Mouse (Mus musculus): ENCODE results near the gene Scaf4. TPM values are rescaled to one million over a fixed set of nuclear protein-coding genes. Genes with fewer than 3 reads are reported as not detected.
"Not testable (repeated sequence)": the region's sequence is repeated elsewhere in the genome, so short reads cannot be mapped to it uniquely, and the experiment has no call there.

Gene Scaf4
- polyA plus RNA-seq, 1 experiment from 2014 or later = 7.9 TPM

GRCm38 (mm10) chr16:90259623-90260022 is 24.7 kb downstream of the Scaf4 start:
- ATAC-seq (ENCODE audit: low read depth) = no peak
- H3K27ac ChIP-seq (ENCODE audit: low read length) = no peak overlapping the region
- H3K9ac ChIP-seq (ENCODE audit: low read depth, low read length) = no peak overlapping the region
- peaks cover 35% of the 10 kb centered on the region for H3K36me3 ChIP-seq (ENCODE audit: control insufficient read depth, insufficient read depth)
- WGBS (ENCODE audit: insufficient replicate concordance) = 79% methylated on average over 5 of the region's 5 CpGs
- no peak overlapping the region for H3K4me2 ChIP-seq (ENCODE audit: low read depth, low read length)
- H3K27me3 ChIP-seq (ENCODE audit: control insufficient read depth, insufficient read depth, low read depth, low read length) = no peaks in the 10 kb centered on the region
- H3K9me3 ChIP-seq (replicated peaks; ENCODE audit: control insufficient read depth, low read length) = no peaks in the 10 kb centered on the region
- no peak overlapping the region for H3K4me3 ChIP-seq (ENCODE audit: low read depth, low read length)
- peaks cover 11% of the 10 kb centered on the region for H3K4me1 ChIP-seq (ENCODE audit: control insufficient read depth, low read depth, low read length)

DNA sequence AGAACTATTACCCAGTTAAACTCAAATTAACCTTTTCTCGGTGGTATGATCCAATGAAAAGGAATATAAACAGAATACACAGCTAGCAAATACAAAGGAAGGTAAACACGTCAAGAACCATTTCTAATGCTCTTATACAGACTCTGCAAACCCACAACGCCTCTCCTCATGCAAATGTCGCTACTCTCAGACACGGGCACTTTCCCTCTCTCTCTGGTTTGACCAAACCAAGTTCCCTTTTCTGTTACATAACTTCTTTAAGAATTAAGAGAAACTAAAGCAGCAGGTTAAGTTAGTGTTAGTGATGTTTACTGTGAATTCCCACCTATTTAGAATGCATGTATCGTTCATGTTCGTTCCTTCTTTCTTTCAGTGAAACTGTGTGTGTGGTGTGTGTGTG is 25.4 kb downstream of the Scaf4 start:
- Histone ChIP-seq H3K4me1 (ENCODE audit: control insufficient read depth, low read depth, low read length) (peaks cover 6% of the 10 kb centered on the region), H3K9ac (ENCODE audit: low read depth, low read length) (no peak overlapping the region), H3K4me2 (ENCODE audit: low read depth, low read length) (no peak overlapping the region), H3K36me3 (ENCODE audit: control insufficient read depth, insufficient read depth) (peaks cover 38% of the 10 kb centered on the region), H3K27ac (ENCODE audit: low read length) (no peak overlapping the region), H3K9me3 (replicated peaks; ENCODE audit: control insufficient read depth, low read length) (no peaks in the 10 kb centered on the region), H3K4me3 (ENCODE audit: low read depth, low read length) (no peak overlapping the region), H3K27me3 (ENCODE audit: control insufficient read depth, insufficient read depth, low read depth, low read length) (no peaks in the 10 kb centered on the region)
- ATAC-seq (ENCODE audit: low read depth) = no peak
- WGBS (ENCODE audit: insufficient replicate concordance) = 72% methylated on average over 7 of the region's 7 CpGs

DNA sequence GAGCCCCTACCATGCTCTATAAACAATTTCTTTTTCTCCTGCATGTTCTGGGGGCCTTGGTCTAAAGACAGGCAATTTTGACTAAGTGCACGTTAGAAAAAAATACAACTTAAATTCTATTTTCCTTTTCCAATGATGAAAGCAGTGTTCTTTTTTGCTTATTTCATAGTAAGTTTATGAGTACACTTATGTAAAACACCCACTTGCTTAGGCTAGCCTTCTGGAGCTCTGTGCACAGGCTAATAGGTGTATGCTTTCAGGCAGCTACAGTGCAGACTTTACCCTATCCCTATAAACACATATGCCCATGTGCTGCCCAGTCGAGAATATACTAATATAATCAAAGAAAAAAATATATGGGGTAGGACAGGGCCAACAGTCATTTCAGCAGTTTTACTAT is 31.8 kb downstream of the Scaf4 start:
- ATAC-seq (ENCODE audit: low read depth) = no peak
- Histone ChIP-seq H3K9ac (ENCODE audit: low read depth, low read length) (no peak overlapping the region), H3K4me3 (ENCODE audit: low read depth, low read length) (no peak overlapping the region), H3K4me1 (ENCODE audit: control insufficient read depth, low read depth, low read length) (no peaks in the 10 kb centered on the region), H3K36me3 (ENCODE audit: control insufficient read depth, insufficient read depth) (peaks cover 55% of the 10 kb centered on the region), H3K4me2 (ENCODE audit: low read depth, low read length) (no peak overlapping the region), H3K27me3 (ENCODE audit: control insufficient read depth, insufficient read depth, low read depth, low read length) (no peaks in the 10 kb centered on the region), H3K27ac (ENCODE audit: low read length) (no peak overlapping the region), H3K9me3 (replicated peaks; ENCODE audit: control insufficient read depth, low read length) (no peaks in the 10 kb centered on the region)
- WGBS (ENCODE audit: insufficient replicate concordance) = 86% methylated on average over 2 of the region's 2 CpGs

DNA sequence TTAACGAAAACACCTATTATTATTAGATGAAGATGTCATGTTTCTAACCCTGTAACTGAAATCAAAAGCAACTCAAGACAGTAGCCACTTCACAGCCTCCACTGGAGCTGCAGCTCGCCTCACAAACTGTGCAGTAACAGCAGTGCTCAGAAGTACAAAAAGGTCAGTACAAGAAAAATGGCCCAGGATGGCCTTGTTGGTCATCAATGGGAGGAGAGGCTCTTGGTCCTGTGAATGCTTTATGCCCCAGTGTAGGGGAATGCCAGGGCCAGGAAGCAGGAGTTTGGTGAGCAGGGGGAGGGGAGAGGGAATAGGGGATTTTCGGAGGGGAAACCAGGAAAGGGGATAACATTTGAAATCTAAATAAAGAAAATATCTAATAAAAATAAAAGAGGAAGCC is 33.0 kb downstream of the Scaf4 start:
- not testable (repeated sequence) for H3K9ac ChIP-seq (ENCODE audit: low read depth, low read length); H3K27me3 ChIP-seq (ENCODE audit: control insufficient read depth, insufficient read depth, low read depth, low read length); H3K4me3 ChIP-seq (ENCODE audit: low read depth, low read length); H3K9me3 ChIP-seq (replicated peaks; ENCODE audit: control insufficient read depth, low read length); H3K4me1 ChIP-seq (ENCODE audit: control insufficient read depth, low read depth, low read length); ATAC-seq (ENCODE audit: low read depth); H3K4me2 ChIP-seq (ENCODE audit: low read depth, low read length); H3K27ac ChIP-seq (ENCODE audit: low read length)
- H3K36me3 ChIP-seq (ENCODE audit: control insufficient read depth, insufficient read depth) = peaks cover 53% of the 10 kb centered on the region
- WGBS (ENCODE audit: insufficient replicate concordance) = 75% methylated on average over 3 of the region's 3 CpGs

DNA sequence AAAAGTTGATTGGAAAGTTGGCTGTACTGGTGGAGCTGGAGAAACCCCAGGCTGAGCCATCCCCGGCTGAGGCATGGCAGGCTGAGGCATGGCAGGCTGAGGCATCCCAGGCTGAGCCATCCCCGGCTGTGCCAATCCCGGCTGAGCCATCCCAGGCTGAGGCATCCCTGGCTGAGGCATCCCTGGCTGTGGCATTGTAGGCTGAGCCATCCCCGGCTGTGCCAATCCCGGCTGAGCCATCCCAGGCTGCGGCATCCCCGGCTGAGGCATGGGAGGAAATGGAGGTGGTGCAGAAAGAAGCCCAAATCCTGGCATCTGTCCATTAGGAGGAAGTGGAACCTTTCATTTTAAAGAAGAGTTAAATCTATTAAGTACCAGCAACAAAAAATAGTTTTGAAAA is 34.2 kb downstream of the Scaf4 start:
- no peak for ATAC-seq (ENCODE audit: low read depth)
- no peaks in the 10 kb centered on the region for H3K9me3 ChIP-seq (replicated peaks; ENCODE audit: control insufficient read depth, low read length)
- no peaks in the 10 kb centered on the region for H3K27me3 ChIP-seq (ENCODE audit: control insufficient read depth, insufficient read depth, low read depth, low read length)
- no peaks in the 10 kb centered on the region for H3K4me1 ChIP-seq (ENCODE audit: control insufficient read depth, low read depth, low read length)
- no peak overlapping the region for H3K27ac ChIP-seq (ENCODE audit: low read length)
- no peak overlapping the region for H3K9ac ChIP-seq (ENCODE audit: low read depth, low read length)
- peaks cover 57% of the 10 kb centered on the region for H3K36me3 ChIP-seq (ENCODE audit: control insufficient read depth, insufficient read depth)
- H3K4me2 ChIP-seq (ENCODE audit: low read depth, low read length) = no peak overlapping the region
- no peak overlapping the region for H3K4me3 ChIP-seq (ENCODE audit: low read depth, low read length)
- 82% methylated on average over 7 of the region's 7 CpGs for WGBS (ENCODE audit: insufficient replicate concordance)

GRCm38 (mm10) chr16:90242426-90243304 is 41.6 kb downstream of the Scaf4 start:
- Histone ChIP-seq H3K36me3 (ENCODE audit: control insufficient read depth, insufficient read depth) (peaks cover 70% of the 10 kb centered on the region), H3K9me3 (replicated peaks; ENCODE audit: control insufficient read depth, low read length) (no peaks in the 10 kb centered on the region), H3K4me1 (ENCODE audit: control insufficient read depth, low read depth, low read length) (no peaks in the 10 kb centered on the region), H3K27ac (ENCODE audit: low read length) (no peak overlapping the region), H3K9ac (ENCODE audit: low read depth, low read length) (no peak overlapping the region), H3K4me3 (ENCODE audit: low read depth, low read length) (no peak overlapping the region), H3K4me2 (ENCODE audit: low read depth, low read length) (no peak overlapping the region), H3K27me3 (ENCODE audit: control insufficient read depth, insufficient read depth, low read depth, low read length) (no peaks in the 10 kb centered on the region)
- ATAC-seq (ENCODE audit: low read depth) = no peak; the same call in 1 of the 2 replicates
- WGBS (ENCODE audit: insufficient replicate concordance) = 81% methylated on average over 17 of the region's 17 CpGs

DNA sequence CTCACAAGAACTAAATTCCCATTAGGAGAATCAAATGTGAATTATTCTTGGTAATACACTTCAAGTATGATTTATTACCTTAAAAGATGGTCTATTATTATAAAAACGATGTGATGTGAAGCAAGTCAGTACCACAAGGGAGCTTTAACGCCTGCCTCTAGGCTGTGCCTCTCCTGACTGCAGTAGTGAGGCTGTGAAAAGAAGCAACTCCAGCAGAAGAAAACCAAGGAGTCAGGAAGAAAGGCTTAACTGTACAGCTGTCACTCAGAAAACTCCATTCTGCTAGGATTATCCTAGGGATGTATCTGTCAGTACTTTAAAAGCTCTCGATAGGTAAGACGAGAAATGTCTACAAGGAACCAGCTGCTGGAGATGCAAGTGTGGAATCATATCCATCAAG is 42.4 kb downstream of the Scaf4 start:
- WGBS (ENCODE audit: insufficient replicate concordance) = 86% methylated on average over 4 of the region's 4 CpGs
- Histone ChIP-seq H3K4me3 (ENCODE audit: low read depth, low read length) (no peak overlapping the region), H3K36me3 (ENCODE audit: control insufficient read depth, insufficient read depth) (peaks cover 63% of the 10 kb centered on the region), H3K27me3 (ENCODE audit: control insufficient read depth, insufficient read depth, low read depth, low read length) (no peaks in the 10 kb centered on the region), H3K9ac (ENCODE audit: low read depth, low read length) (no peak overlapping the region), H3K4me2 (ENCODE audit: low read depth, low read length) (no peak overlapping the region), H3K4me1 (ENCODE audit: control insufficient read depth, low read depth, low read length) (no peaks in the 10 kb centered on the region), H3K27ac (ENCODE audit: low read length) (no peak overlapping the region), H3K9me3 (replicated peaks; ENCODE audit: control insufficient read depth, low read length) (no peaks in the 10 kb centered on the region)
- ATAC-seq (ENCODE audit: low read depth) = no peak

- H3K27me3 ChIP-seq (ENCODE audit: control insufficient read depth, insufficient read depth, low read depth, low read length) = no peaks in the 10 kb centered on the region
- no peak overlapping the region for H3K9ac ChIP-seq (ENCODE audit: low read depth, low read length)
- ATAC-seq (ENCODE audit: low read depth) = no peak
- WGBS (ENCODE audit: insufficient replicate concordance) = 77% methylated on average over 6 of the region's 6 CpGs
- H3K4me2 ChIP-seq (ENCODE audit: low read depth, low read length) = no peak overlapping the region
- H3K9me3 ChIP-seq (replicated peaks; ENCODE audit: control insufficient read depth, low read length) = no peaks in the 10 kb centered on the region
- no peak overlapping the region for H3K4me3 ChIP-seq (ENCODE audit: low read depth, low read length)
- H3K27ac ChIP-seq (ENCODE audit: low read length) = no peak overlapping the region
- peaks cover 4% of the 10 kb centered on the region for H3K4me1 ChIP-seq (ENCODE audit: control insufficient read depth, low read depth, low read length)
- peaks cover 47% of the 10 kb centered on the region for H3K36me3 ChIP-seq (ENCODE audit: control insufficient read depth, insufficient read depth)
Observed at GRCm38 (mm10) chr16:90239128-90239746, 45.1 kb downstream of the Scaf4 start.

DNA sequence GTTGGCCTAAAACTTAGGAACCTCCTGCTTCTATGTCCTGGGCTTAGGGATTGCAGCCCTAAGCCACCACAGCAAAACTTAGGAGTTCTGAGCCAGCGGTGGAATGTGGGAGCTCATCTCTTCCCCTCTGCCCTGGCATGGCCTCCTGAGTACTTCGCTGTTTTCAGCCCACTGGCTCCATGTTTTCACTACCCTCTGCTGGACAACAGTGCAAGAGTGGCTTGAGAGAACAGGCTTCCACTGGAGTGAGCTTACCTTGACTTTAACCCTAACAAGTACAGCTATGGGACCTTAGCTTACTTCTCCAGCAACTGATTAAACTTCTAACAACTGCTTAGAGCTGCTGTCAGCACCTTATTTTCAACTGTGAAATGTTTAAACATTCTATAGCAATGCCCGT is 49.1 kb downstream of the Scaf4 start:
- no peak for ATAC-seq (ENCODE audit: low read depth)
- Histone ChIP-seq H3K36me3 (ENCODE audit: control insufficient read depth, insufficient read depth) (peaks cover 12% of the 10 kb centered on the region), H3K4me3 (ENCODE audit: low read depth, low read length) (no peak overlapping the region), H3K4me2 (ENCODE audit: low read depth, low read length) (no peak overlapping the region), H3K27ac (ENCODE audit: low read length) (no peak overlapping the region), H3K27me3 (ENCODE audit: control insufficient read depth, insufficient read depth, low read depth, low read length) (no peaks in the 10 kb centered on the region), H3K9ac (ENCODE audit: low read depth, low read length) (no peak overlapping the region), H3K9me3 (replicated peaks; ENCODE audit: control insufficient read depth, low read length) (no peaks in the 10 kb centered on the region), H3K4me1 (ENCODE audit: control insufficient read depth, low read depth, low read length) (peaks cover 4% of the 10 kb centered on the region)
- 86% methylated on average over 3 of the region's 3 CpGs for WGBS (ENCODE audit: insufficient replicate concordance)

All from liver, embryonic 16.5 days (tissue).